Mouse (Mus musculus): ENCODE data around the gene Tmco1.

The Tmco1 gene

DNA sequence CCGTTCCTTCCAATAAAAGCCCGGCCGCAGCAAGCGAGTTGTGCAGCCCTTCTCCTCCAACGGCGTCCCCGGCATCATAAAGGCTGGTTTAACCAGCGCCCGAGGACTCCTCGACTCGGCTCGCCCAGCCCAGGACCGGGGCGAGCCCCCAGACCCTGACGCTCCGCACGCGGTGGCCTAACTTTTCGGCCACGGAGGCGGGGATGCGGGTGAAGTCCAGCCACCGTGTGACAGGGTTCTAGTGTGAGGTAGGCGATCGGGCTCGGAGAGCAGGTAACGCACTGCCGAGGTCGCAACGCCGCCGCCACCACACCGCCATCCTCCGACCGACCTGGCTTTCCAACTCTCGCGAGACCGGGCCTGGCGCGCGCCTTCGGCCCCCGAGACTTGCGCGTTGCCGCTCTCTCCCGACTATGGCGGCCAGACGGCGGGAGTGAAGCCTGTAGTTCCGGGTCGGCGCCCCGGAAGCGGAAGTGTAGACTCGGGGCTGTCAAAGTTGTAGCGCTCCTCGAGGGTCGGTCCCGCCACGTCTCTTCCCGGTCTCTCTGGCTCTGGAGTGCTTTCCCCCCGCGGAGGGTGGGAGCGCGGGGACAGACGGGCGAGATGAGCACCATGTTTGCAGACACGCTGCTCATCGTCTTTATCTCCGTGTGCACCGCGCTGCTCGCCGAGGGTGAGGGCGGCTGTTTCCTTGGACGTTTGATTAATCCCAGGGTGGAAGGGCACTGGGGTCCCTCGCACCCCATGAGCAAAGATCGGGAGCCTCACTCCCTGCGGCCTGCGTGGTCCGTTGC lies at the start of gene Tmco1:
Gene Tmco1, plus strand, starts transcription at position 118 of the 794 bp plus-strand sequence.
- DNase-seq, result peak; percentile 98

- no peak for DNase-seq
Measured at GRCm38 (mm10) chr1:167259702-167260101, 48.5 kb upstream of the Tmco1 start.

DNA sequence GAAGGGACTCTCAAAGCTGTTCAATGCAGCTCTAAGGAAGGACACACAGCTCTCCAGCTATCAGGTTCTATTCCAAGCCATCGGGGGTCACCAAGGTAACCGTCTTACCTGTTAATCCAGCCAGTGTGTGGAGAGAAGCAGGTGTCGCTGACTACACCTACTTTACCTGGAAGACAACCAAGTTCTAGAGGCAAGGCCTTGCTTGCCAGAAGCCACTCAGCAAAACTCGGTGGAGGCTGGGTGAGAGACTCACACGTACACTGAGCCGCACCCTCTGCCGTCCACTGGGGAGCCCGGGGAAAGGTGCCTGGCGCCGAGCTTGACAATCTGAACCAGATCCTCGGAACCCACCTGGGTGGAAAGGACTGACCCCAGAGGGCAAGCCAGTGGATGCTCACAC lies 46.4 kb upstream of the Tmco1 start:
- peak; percentile 55 for DNase-seq

- DNase-seq, result peak; percentile 49
Measured at GRCm38 (mm10) chr1:167262489-167263041, 45.6 kb upstream of the Tmco1 start.

DNA sequence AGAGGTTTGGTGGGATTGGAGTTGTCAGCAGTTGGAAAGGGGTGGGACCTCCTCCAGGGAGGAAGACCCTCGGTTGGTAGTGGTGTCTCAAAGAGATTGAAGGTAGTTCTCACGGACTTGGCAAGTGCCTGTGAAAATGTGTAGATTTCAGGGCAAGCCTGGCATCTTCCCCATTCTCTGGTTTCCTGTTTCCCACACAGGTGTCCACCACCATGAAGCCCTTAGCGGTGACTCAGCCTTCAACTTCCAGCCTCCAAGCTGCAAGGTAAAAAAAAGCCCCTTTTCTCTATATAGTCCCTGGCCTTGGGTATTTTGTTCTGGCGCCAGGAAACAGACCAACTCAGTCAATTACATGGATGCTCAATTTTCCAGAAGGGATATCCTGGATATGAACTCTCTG lies 42.8 kb upstream of the Tmco1 start:
- DNase-seq, result no peak

GRCm38 (mm10) chr1:167266720-167267119 lies 41.5 kb upstream of the Tmco1 start:
- DNase-seq, result no peak

GRCm38 (mm10) chr1:167268360-167269063 lies 39.7 kb upstream of the Tmco1 start:
- no peak for DNase-seq

GRCm38 (mm10) chr1:167269350-167269811 lies 38.8 kb upstream of the Tmco1 start:
- no peak for DNase-seq

DNA sequence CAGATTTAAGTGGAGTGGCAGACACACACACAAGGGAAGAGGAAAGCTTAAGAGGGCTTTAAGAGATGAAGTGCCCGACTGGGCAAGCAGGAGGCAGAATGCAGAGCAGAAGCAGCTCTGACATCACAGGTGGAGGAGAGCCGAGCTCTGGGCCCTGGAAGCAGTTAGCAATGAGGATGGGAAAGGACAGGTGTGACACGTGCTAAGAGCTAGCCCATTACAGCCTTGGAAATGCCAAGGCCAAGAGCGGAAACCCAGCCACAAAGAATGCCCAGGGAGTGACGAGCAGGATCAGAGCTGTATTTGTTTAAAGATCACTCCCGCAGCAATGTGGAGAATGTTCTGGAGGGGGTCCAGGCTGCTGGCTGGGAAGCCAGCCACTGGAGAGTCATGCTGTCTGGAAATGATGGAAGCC lies 38.3 kb upstream of the Tmco1 start:
- DNase-seq, result peak; percentile 72

DNA sequence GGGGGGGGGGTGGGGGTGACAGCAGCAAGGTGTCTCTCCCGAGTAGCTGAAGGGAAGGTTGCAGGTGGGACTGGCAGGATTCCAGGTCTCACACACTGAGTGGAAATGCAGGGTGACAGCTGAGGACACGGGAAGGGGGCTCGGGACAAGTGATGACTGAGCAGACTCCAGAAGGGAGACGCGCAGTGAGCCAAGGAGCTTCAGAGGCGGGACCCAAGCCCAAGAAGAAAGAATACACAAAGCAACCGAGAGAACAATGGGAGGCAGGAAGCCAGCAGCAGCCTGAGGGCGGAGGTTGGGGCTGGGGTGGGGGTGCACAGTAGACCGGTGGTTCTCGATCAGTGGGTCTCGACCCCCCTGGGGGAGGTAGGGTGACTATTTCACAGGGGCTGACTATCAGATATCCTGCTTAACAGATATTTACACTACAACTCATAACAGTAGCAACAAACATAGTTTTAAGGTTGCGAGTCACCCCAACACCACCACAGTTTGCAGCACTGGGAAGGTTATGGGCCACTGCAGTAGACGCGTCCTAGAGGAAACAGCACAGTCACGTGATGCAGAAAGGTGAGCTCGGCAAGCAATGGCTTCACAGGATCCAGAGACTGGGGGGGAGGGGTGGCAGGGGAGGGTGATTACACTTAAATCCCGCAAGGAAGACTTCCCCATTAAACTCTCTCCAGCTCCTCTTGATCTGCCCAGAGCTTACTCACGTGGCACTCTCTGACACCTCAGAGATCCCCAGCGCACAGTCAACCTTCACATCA lies 37.7 kb upstream of the Tmco1 start:
- peak; percentile 70 for DNase-seq

GRCm38 (mm10) chr1:167271304-167271703 lies 36.9 kb upstream of the Tmco1 start:
- no peak for DNase-seq

- DNase-seq, result no peak
Measured at GRCm38 (mm10) chr1:167271841-167272240, 36.3 kb upstream of the Tmco1 start.

DNA sequence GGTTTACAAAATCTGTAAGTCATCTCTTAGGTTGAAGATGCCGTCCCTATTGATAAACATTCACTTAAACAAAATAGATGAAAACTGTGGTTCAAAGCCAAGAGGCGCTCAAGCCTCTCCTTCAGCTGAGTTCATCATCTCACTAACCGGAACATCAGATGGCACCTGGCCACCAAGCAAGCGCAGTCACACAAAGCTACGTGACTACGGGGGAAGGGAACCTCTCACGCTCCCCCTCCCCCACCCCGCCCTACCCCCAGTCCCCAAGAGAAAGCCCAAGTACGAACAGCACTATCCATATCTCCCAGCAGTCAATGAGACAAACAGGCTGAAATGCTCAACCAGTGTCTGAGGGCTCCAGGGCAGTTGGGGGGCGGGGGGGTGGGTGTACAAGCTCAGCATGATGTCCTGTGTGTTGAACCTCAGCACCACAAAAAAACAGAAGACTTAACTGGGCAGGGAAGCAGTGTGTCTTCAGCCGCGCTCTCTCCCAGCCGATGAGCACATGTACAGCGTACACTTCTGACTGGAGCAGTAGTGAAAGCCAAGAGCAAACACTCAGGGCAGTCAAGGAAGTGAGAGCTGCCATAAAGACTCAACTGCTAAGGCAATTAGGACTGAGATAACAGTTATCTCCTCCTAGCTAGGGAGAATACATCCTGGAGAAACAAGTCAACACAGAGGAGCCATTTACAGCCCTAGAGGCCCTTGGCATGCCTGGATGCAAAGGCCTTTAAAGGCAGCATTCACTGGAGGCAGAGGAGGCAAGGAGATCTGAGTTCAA lies 34.6 kb upstream of the Tmco1 start:
- DNase-seq, result no peak

DNA sequence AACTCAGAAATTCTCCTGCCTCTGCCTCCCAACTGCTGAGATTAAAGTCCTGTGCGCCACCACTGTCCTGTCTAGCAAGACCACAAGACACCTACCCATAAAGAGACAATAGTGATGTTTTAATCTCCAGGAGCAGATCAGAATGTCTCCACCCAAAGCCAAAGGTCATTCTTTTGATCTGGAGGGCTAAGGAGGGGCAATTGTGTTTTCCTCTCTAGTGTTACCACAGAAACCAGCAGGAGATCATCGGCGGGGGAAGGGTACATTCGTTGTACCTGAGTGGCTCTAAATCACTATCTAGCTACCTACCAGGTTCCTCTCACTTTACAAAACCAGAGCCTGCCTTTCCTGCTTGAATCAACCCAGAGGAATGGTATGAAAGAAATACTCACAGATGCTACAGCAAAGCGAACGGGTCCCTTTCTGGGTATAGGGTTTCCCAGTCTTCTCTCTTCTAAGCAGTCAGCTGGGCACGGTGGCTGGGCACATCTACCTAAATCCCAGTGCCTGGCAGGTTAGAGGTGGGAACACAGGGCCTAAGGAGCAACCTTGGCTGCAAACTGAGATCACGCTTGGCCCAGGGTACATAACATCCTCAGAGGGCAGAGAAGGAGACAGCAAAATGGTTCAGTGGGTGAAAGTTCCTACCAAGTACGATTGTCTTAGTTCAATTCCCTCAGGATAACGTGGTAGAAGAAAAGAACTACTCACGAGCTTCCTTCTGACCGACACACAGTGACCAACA lies 33.4 kb upstream of the Tmco1 start:
- DNase-seq, result no peak

DNA sequence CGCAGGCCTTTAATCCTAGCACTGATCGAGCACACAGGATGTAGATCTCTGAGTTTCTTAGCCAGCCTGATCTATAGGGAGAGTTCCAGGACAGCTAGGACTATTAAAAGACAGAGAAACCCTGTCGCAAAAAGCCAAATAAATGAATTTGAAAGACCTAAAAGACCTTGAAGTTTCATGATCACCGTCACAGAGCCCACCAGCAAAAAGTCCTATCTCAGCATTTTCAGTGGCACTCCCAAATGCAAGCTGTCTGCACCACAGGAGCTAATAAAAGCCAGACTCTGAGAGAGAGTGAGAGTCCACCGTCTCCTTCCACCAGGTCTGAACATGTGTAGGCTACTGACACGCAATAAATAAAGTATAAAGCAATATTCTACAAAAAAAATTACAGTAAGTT lies 29.8 kb upstream of the Tmco1 start:
- DNase-seq, result no peak

DNA sequence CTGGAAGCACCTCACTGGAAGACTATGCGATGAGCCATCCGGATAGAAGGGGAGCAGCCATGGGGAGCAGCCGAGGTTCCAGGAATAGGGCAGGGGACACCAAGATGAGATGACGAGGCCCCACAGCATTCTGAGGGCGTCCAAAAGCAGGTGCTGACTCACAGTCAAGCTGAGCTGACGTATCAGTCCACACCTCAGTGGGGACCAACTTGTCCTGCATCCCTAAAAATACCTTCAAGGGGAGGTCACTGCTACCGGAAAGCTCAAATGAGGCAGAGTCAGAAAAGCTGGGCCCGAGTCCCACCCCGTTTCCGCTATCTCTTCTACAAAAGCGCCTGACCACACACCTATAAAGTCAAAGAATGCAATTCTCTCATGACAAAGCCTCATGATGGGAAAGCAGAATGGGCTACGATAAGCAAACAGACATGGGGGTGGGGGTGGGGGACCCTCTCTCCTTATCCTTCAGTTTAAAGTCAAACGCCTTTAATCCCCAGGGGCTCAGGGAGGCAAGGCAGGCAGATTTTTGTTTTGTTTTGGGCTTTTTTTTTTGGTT lies 28.9 kb upstream of the Tmco1 start:
- no peak for DNase-seq

DNA sequence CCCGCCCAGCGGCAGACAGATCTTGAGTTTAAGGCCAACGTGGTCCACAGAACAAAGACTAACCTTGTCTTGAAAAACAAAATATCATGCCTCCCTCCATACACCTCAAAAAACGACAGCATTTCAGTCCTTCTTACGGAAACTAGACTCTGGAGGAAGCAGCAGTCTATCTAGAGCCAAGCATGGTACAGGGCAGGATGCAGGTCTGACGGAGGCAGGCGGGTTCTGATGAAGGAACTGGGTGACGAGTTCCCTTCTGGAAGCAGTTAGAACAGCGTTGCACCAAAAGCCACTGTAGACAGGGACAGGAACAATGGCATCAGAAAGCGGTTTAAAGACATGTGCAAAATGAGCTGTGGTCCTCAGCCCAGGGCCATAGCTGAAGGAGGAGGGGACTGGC lies 28.1 kb upstream of the Tmco1 start:
- DNase-seq, result no peak

GRCm38 (mm10) chr1:167282112-167282511 lies 26.1 kb upstream of the Tmco1 start:
- DNase-seq, result no peak

- no peak for DNase-seq
Measured at GRCm38 (mm10) chr1:167282768-167283167, 25.4 kb upstream of the Tmco1 start.

DNA sequence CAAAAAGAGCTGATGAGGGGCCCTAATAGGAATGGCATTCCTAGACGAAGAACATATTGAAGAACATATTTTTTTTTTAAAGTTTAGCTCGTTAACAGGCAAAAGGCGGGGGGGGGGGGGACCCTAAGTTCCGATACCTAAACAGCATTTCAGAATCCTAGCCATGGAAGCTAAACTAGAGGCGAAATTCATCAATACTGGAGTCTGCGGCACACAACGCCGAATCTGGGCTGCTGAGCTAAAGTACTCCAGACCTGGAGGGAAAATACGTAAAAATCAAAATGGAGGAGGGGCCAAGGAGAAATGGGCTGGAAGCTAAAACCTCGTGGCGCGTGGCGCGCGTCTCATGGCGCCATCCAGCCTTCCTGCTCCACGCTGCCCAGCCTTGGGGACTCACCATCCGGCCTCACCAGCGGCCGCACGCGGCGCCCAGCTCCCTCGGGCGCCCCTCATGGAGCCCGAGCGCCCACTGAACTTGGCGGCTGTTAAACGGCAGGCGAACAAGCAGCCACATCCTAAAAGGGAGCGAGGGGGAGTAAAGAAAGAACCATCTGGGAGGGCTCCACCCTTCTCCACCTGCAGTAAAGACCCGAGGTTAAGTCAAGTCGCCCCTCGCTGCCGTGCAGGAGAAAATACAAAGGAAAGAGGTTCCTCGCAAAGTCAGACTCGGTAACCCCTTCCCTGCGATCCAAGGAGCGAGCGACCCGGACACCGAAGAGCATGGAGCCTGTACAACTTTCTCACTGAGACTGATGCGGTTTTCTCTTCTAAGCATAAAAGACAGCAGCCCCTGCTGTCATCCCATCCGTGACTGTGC lies 24.5 kb upstream of the Tmco1 start:
- DNase-seq, result peak; percentile 50
